Mouse (Mus musculus) midbrain, embryonic 16.5 days (tissue): ENCODE data around the gene Ctnnd2. TPM values are rescaled to one million over a fixed set of nuclear protein-coding genes. Genes with fewer than 3 reads are reported as not detected.

Source experiments
- ATAC-seq: fragments of 200-750 bp; cut with Nextera tagmentation; 2 replicates; pipeline ENCODE4 v1.8.0; 2017; ENCODE audit warnings: moderate TSS enrichment
- H3K27ac ChIP-seq: fragments of 300-500 bp; sonication (generic); 2 replicates; pipeline ENCODE4 v1.5.1; 2014; ENCODE audit warnings: mild to moderate bottlenecking, low read length, mixed read lengths
- H3K27me3 ChIP-seq: fragments of 300-500 bp; sonication (generic); 2 replicates; pipeline ENCODE4 v1.6.1; 2014; ENCODE audit warnings: low read depth, low read length, mixed read lengths; ENCODE audit not compliant: control insufficient read depth, insufficient read depth
- H3K36me3 ChIP-seq: fragments of 300-500 bp; sonication (generic); 2 replicates; pipeline ENCODE4 v1.6.1; 2014; ENCODE audit warnings: mild to moderate bottlenecking, low read length, moderate library complexity, mixed read lengths; ENCODE audit not compliant: control insufficient read depth, insufficient read depth
- H3K4me1 ChIP-seq: fragments of 300-500 bp; sonication (generic); 2 replicates; pipeline ENCODE4 v1.6.1; 2014; ENCODE audit warnings: mild to moderate bottlenecking, low read length, mixed read lengths; ENCODE audit not compliant: control insufficient read depth, insufficient read depth
- H3K4me2 ChIP-seq: fragments of 300-500 bp; sonication (generic); 2 replicates; pipeline ENCODE4 v1.6.1; 2014; ENCODE audit warnings: mild to moderate bottlenecking, low read length, mixed read lengths
- H3K4me3 ChIP-seq: fragments of 300-500 bp; sonication (generic); 2 replicates; pipeline ENCODE4 v1.5.1; 2014; ENCODE audit warnings: low read depth, mild to moderate bottlenecking, low read length, moderate library complexity, mixed read lengths
- H3K9ac ChIP-seq: fragments of 300-500 bp; sonication (generic); 2 replicates; pipeline ENCODE4 v1.6.1; 2014; ENCODE audit warnings: low read depth, low read length, mixed read lengths
- H3K9me3 ChIP-seq: fragments of 300-500 bp; sonication (generic); replicated peaks from 2 replicates; pipeline ENCODE4 v1.6.1; 2014; ENCODE audit warnings: mild to moderate bottlenecking, low read length, mixed read lengths; ENCODE audit not compliant: control insufficient read depth, poor library complexity, severe bottlenecking
- WGBS: fragments of 180-500 bp; shearing (Covaris S2); extraction: QIAGEN DNeasy Blood & Tissue Kit; methylation state at CpG from one replicate; pipeline ENCODE4 v1.1.7; 2014; 5-methylcytosine and 5-hydroxymethylcytosine counted together
- polyA plus RNA-seq: library from polyadenylated mRNA; unstranded; fragments of >200 nt; fragmentation: Nextera tagmentation; extraction: Ambion mirVana; gene quantifications from 2 replicates; pipeline ENCODE4 v1.2.1, GENCODE M21; 2015

Gene Ctnnd2
- polyA plus RNA-seq, 1 experiment from 2014 or later: 62.8 TPM

GRCm38 (mm10) chr15:31006050-31006824 lies 833.8 kb downstream of the Ctnnd2 start:
- Histone ChIP-seq H3K27me3 (no peaks in the 10 kb centered on the region), H3K4me3 (no peak overlapping the region), H3K4me2 (no peak overlapping the region), H3K9ac (no peak overlapping the region), H3K9me3 (no peaks in the 10 kb centered on the region), H3K36me3 (peaks cover 2% of the 10 kb centered on the region; the same call in 1 of the 2 replicates), H3K27ac (no peak overlapping the region), H3K4me1 (no peaks in the 10 kb centered on the region)
- WGBS: 71% methylated on average over 8 of the region's 8 CpGs
- peak; percentile 48; the same call in 1 of the 2 replicates for ATAC-seq

- Histone ChIP-seq H3K36me3 (peaks cover 2% of the 10 kb centered on the region; the same call in 1 of the 2 replicates), H3K27me3 (no peaks in the 10 kb centered on the region), H3K4me2 (no peak overlapping the region), H3K4me3 (no peak overlapping the region), H3K9me3 (no peaks in the 10 kb centered on the region), H3K4me1 (no peaks in the 10 kb centered on the region), H3K9ac (no peak overlapping the region), H3K27ac (no peak overlapping the region)
- ATAC-seq: no peak
- WGBS: 90% methylated on average over 8 of the region's 8 CpGs
These were observed 834.4 kb downstream of the Ctnnd2 start for GRCm38 (mm10) chr15:31006825-31007157.

- Histone ChIP-seq H3K4me2 (no peak overlapping the region), H3K9me3 (no peaks in the 10 kb centered on the region), H3K9ac (no peak overlapping the region), H3K27ac (no peak overlapping the region), H3K36me3 (peaks cover 2% of the 10 kb centered on the region; the same call in 1 of the 2 replicates), H3K4me1 (no peaks in the 10 kb centered on the region), H3K27me3 (no peaks in the 10 kb centered on the region), H3K4me3 (no peak overlapping the region)
- 61% methylated on average over 6 of the region's 6 CpGs for WGBS
- ATAC-seq: no peak
These were observed 836.2 kb downstream of the Ctnnd2 start for GRCm38 (mm10) chr15:31008594-31008993.

- Histone ChIP-seq H3K27ac (no peak overlapping the region), H3K4me3 (no peak overlapping the region), H3K4me1 (no peaks in the 10 kb centered on the region), H3K27me3 (no peaks in the 10 kb centered on the region), H3K4me2 (no peak overlapping the region), H3K36me3 (no peaks in the 10 kb centered on the region), H3K9me3 (no peaks in the 10 kb centered on the region), H3K9ac (no peak overlapping the region)
- no peak for ATAC-seq
- WGBS: 65% methylated on average over 2 of the region's 2 CpGs
These were observed 848.4 kb downstream of the Ctnnd2 start for GRCm38 (mm10) chr15:31020769-31021168.

- Histone ChIP-seq H3K27me3 (no peaks in the 10 kb centered on the region), H3K4me1 (no peaks in the 10 kb centered on the region), H3K27ac (no peak overlapping the region), H3K36me3 (no peaks in the 10 kb centered on the region), H3K9me3 (no peaks in the 10 kb centered on the region), H3K4me2 (no peak overlapping the region), H3K4me3 (no peak overlapping the region), H3K9ac (no peak overlapping the region)
- no peak for ATAC-seq
- 62% methylated on average over 1 of the region's 1 CpGs for WGBS
These were observed 849.6 kb downstream of the Ctnnd2 start for GRCm38 (mm10) chr15:31022012-31022411.

- Histone ChIP-seq H3K4me2 (no peak overlapping the region), H3K4me3 (no peak overlapping the region), H3K27ac (no peak overlapping the region), H3K27me3 (no peaks in the 10 kb centered on the region), H3K9ac (no peak overlapping the region), H3K4me1 (no peaks in the 10 kb centered on the region), H3K9me3 (no peaks in the 10 kb centered on the region), H3K36me3 (no peaks in the 10 kb centered on the region; the same call in 1 of the 2 replicates)
- ATAC-seq: no peak
- WGBS: 89% methylated on average over 3 of the region's 3 CpGs
These were observed 850.1 kb downstream of the Ctnnd2 start for GRCm38 (mm10) chr15:31022497-31022896.

- 77% methylated on average over 5 of the region's 5 CpGs for WGBS
- no peaks in the 10 kb centered on the region for H3K9me3 ChIP-seq
- no peak overlapping the region for H3K4me2 ChIP-seq
- H3K4me3 ChIP-seq: no peak overlapping the region
- no peak overlapping the region for H3K27ac ChIP-seq
- peaks cover 4% of the 10 kb centered on the region; the same call in 1 of the 2 replicates for H3K36me3 ChIP-seq
- ATAC-seq: no peak
- no peaks in the 10 kb centered on the region for H3K27me3 ChIP-seq
- H3K4me1 ChIP-seq: no peaks in the 10 kb centered on the region
- no peak overlapping the region for H3K9ac ChIP-seq
These were observed 851.4 kb downstream of the Ctnnd2 start for GRCm38 (mm10) chr15:31023766-31024165.

- no peak for ATAC-seq
- no peaks in the 10 kb centered on the region for H3K4me1 ChIP-seq
- H3K9ac ChIP-seq: no peak overlapping the region
- H3K36me3 ChIP-seq: peaks cover 4% of the 10 kb centered on the region; the same call in 1 of the 2 replicates
- H3K4me3 ChIP-seq: no peak overlapping the region
- no peak overlapping the region for H3K4me2 ChIP-seq
- no peak overlapping the region for H3K27ac ChIP-seq
- WGBS: 91% methylated on average over 26 of the region's 26 CpGs
- H3K27me3 ChIP-seq: no peaks in the 10 kb centered on the region
- no peaks in the 10 kb centered on the region for H3K9me3 ChIP-seq
These were observed 855.2 kb downstream of the Ctnnd2 start for GRCm38 (mm10) chr15:31027448-31028230.

GRCm38 (mm10) chr15:31044983-31045382 lies 872.6 kb downstream of the Ctnnd2 start:
- Histone ChIP-seq H3K36me3 (no peaks in the 10 kb centered on the region), H3K4me3 (no peak overlapping the region), H3K27ac (no peak overlapping the region), H3K9ac (no peak overlapping the region), H3K9me3 (no peaks in the 10 kb centered on the region), H3K27me3 (no peaks in the 10 kb centered on the region), H3K4me2 (no peak overlapping the region), H3K4me1 (no peaks in the 10 kb centered on the region)
- ATAC-seq: no peak
- 73% methylated on average over 1 of the region's 1 CpGs for WGBS
